Mouse (Mus musculus) heart, postnatal 25 days (tissue): ENCODE measurements around the gene Rapgef3. TPM values are rescaled to one million over a fixed set of nuclear protein-coding genes. Genes with fewer than 3 reads are reported as not detected.

Experiments
- DNase-seq: peaks from one replicate; pipeline ENCODE4 v3.0.0; 2022; ENCODE audit warnings: low spot score
- intact Hi-C: fragments of 180-260 bp; cut with DNase I; formaldehyde crosslinking; loops from one replicate; pipeline ENCODE4 v1.15.1; 2025
- total RNA-seq, 2 experiments: library from RNA; stranded (reverse); gene quantifications; 2 replicates each; pipeline ENCODE4 v1.2.3; 2021

Gene Rapgef3
- total RNA-seq, 2 experiments from 2014 or later: 20.7 to 26.5 TPM

DNA sequence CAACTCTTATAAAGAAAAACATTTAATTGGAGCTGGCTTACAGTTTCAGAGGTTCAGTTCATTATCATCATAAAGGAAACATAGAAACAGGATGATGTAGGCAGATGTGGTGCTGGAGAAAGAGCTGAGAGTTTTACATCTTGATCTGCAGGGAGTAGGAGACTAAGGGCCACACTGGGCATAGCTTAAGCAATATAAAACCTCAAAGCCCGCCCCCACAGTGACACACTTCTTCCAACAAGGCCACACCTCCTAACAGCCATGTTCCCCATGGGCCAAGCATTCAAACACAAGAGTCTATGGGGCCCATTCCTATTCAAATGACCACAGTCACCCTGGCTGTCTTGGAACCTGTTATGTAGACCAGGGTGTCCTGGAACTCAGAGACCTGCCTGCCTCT, 11.8 kb upstream of the Rapgef3 start:
- no peak for DNase-seq
- intact Hi-C loops: loop anchor here (1.0 to 5.0 kb wide), 2 partner anchors 59 to 173 kb away; no protein-coding TSS in a partner anchor

DNA sequence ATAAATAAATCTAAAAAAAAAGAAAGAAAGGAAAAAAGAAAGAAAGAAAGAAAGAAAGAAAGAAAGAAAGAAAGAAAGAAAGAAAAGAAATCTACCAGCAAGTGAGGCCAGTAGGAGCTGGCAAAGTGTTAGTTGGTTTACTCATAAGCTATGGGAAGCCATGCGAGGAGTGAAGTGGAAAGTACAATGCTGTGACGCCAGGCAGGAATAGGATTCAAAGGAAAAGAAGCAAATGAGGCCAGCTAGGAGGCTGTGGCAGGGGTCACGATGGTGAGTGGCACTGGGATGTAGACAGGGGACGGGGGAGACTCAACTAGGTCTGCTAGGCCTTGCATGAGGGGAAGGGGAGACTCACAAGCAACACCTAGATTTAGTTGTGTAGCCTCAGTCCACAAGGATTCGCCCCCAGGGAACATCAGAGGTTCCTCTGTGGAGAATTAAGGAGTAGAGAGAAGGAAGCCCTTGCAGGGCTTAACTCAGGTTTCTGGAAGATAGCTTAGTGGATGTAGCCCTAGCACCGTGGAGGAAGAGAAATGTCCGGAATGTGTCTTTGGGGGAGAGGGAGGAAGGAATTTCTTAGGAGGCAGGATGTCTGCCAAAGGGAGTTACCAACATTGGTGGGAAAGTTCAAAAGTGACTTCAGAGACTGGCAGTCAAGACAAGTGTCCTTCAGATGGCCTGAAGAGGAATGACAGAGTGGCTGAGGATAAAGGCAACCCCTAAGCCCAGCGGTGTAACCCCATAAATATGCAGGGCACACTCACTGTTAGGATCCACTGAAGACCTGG, 10.7 kb upstream of the Rapgef3 start, which contains the start of gene Slc48a1:
Gene Slc48a1, plus strand, starts transcription at position 210 of the 788 bp plus-strand sequence.
- intact Hi-C loops: loop anchor here (1.0 to 5.0 kb wide), 2 partner anchors 58 to 174 kb away; no protein-coding TSS in a partner anchor
- no peak for DNase-seq

DNA sequence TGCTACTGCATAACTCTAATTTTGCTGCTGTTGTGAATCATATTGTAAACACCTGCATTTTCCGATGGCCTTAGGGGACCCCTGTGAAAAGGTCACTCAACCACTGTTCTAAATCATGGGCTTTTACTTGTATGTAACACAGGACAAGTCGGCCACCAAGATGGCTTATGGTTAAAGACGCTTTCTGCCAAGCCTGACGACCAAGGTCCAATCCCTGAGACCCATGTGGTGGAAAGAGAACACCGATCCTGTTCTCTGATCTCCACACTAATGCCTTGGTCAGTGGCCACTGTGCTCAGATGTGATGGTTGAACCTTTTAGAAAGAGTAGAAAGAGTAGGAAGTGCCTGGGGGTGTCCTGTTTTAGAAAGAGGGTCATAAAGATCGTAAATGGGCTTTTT, 9.1 kb upstream of the Rapgef3 start:
- DNase-seq: no peak
- intact Hi-C loops: loop anchor here (1.0 to 5.0 kb wide), 2 partner anchors 59 to 175 kb away; no protein-coding TSS in a partner anchor

DNA sequence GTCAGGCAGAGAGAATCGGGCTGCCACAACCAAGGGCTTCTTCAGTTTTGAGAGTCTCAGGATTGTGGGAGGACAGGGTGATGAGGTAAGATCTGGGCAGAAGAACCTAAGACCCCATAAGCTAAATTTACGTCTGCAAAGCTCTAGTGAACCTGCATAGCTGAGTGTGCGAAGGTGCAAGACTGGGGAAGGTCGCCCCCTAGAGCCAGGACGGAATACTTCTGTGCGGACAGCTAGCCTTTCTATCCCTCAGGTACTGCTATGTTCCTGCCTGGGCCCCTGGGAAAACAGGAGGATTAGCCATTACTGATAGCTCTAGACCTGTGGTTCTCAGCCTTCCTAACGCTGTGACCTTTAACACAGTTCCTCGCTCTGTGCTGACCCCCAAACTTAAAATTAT, 8.7 kb upstream of the Rapgef3 start:
- intact Hi-C loops: loop anchor here (1.0 to 5.0 kb wide), 2 partner anchors 58 to 176 kb away; no protein-coding TSS in a partner anchor
- peak; percentile 50 for DNase-seq

DNA sequence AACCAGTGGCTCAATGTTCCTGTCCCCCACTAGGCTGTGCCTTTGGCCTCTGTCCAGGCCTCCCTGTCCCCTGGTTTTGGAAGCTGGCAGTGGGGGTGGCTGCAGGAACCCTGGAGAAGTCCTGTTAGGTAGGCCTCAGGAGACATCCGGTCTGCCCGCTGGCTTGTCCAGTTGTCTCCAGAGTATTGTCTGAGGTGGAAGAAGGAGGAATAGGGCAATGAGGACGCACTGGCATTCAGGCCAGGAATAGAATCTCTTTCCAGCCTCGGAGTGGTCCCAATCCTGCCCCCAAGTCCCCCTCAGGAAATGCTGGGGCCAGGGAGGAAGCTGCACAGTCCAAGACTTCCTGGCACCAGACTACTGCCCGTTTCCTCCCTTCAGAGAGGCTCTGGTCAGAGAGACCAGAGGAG, 6.2 kb upstream of the Rapgef3 start:
- intact Hi-C loops: no loop called here
- no peak for DNase-seq

DNA sequence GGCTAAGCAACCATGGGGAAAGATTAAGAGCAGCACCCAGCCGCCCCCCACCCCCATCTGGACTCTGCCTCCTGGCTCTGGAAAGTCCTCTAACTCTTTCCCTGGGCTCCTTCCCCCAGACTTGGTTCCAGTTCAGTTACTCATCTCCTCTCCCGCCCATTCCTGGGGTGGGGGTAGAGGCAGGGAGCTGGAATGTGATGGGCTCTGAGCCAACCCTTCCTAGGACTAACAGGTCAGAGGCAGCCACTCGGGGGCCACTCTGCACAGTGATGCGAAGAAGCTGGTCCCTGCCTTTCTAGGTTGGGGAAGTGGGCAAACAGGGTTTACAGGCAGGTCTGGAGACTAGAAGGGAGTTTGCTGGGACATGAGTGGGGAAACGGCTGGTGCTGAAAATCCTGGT, 5.3 kb upstream of the Rapgef3 start:
- intact Hi-C loops: no loop called here
- peak; percentile 67 for DNase-seq

DNA sequence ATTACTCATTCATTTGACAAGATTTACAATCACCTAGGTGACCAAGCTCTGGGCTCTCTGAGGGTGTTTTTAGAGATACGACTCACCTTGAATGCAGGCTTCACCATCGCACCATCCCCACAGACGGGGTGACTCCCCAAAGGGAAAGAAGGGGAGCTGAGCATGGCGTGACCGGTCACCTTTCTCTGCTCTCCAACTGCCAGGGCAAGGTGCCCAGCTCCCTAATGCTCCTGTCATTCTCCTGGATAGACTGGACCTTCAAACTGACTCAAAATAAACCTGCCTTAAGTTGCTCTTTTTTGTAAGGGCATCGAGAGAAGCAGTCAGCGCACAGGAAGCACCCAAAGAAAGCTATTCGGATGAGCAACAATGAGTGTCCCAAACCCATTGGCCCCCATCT, 2.5 kb upstream of the Rapgef3 start:
- no peak for DNase-seq
- intact Hi-C loops: no loop called here

DNA sequence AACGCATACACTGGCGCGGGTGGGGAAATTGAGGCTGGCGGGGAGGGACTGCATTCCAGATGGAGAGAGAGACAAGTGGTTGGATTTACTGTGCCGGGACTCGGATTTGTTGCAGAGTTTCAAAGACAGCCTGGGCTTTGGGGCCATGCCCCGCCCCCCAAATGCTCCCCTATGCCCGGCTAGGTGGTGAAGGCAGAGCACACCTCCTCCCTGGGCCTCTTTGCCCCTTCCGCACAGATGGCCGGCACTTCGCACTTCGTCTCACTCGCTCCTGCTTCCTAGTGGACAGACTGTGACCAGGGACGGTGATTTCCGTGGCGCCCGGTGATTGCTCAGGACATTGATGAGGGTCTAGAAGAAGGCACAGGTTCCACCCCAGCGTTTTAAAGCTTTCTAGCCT, 420 bp upstream of the Rapgef3 start:
- no peak for DNase-seq
- intact Hi-C loops: no loop called here

DNA sequence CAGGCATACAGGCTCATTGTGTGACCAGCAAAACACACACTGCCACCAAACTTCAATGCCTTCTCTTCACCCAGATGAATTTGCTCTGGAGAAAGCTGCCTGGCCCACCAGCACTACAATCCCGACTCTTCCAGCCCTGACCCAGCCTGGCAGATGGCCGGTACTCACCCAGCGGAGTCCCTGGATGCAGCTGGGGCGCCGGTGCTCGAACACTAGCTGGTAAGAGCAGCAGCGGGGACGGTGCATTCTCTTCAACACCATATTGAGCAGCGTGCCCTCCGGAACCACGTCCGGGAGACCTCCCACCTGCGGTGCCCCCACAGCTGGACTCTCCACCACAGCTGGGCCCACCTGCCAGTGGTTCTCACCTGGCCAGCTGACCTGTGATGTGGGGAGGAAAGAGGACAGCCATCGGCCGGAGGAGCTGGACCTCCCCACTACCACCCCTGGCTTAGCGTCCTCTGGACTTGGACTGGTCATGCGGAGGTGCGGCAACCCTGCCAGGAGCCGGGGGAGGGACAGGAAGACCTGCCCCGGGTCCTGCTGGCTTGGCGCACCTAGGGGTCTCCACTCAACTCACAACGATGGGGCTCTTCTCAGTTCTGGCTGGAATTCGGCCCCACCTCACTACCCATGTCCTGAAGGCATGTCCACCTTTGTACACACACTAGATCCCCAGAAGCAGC, 1.0 kb downstream of the Rapgef3 start:
- DNase-seq: no peak
- intact Hi-C loops: loop anchor here (2.0 kb wide), 1 partner anchor 48 kb away; no protein-coding TSS in a partner anchor

DNA sequence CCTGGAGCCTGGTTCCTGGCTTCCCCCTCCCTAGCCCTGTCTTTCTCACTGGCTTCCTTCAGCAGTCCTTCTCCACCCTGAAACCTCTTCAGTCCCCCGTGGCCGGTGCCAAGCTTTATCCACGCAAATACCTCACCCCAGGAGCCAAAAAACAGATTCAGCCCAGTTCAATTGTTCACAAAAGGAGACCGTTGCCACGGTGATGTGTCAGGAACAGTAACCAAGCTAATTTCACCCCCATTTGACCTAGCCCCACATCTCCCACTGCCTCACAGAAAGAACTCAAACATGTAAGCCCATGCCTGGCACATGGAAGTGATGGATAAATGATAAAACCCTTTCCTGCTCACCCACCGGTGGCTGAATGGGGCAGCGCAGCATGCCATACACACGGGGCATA, 1.6 kb downstream of the Rapgef3 start:
- no peak for DNase-seq
- intact Hi-C loops: loop anchor here (2.0 kb wide), 1 partner anchor 47 kb away; no protein-coding TSS in a partner anchor

DNA sequence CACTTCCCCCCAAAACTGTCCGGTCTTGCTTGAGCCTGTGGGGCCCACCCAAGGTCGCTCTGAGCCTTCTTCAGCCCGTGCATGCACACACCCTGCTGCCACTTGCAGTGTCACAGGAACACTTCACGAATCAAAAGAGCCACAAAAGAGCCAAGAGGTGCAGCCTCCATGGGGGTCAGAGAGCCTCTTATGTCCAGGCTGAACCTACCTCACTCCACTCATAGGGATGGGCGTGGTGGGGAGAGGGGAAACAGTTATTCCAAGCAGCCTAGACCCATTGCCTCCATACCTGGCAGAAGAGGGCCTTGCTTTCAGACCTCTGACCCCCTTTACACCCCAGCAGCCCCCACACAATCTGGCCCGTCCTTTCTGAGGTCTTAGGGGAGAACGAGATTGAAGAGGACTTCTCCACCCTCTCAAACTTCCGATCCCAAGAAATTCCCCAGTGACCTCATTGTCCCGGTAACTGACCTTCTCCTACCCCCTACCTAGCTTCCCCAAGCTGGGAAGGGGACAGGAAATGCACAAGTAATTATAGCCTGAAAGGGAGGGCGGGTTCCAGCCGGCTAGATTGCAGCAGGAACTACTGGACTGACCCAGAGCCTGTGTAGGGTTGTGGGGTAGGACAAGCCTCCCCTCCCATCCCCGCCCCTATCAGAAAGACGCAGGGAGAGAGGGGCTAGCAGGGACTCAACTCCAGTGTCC, 2.5 kb downstream of the Rapgef3 start:
- no peak for DNase-seq
- intact Hi-C loops: no loop called here

DNA sequence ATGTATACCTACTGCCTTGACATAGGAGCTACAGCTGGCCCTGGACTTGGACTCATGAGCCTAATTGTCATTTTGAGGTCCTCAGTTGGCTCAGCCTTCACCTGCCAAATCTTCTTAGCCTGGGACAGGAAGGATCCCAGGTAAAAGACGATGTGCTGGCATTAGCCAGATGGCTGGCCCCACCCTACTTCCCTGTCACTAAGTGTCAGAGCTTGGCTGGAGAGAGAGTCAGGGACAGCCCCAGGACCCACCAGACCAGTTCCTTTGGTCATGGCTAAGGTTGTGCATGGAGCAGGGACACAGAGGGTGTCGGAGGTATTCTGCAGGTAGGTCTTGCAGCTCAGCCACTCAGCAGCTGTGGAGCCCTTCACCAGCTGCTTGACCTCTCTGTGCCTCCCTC, 3.2 kb downstream of the Rapgef3 start:
- no peak for DNase-seq
- intact Hi-C loops: no loop called here

DNA sequence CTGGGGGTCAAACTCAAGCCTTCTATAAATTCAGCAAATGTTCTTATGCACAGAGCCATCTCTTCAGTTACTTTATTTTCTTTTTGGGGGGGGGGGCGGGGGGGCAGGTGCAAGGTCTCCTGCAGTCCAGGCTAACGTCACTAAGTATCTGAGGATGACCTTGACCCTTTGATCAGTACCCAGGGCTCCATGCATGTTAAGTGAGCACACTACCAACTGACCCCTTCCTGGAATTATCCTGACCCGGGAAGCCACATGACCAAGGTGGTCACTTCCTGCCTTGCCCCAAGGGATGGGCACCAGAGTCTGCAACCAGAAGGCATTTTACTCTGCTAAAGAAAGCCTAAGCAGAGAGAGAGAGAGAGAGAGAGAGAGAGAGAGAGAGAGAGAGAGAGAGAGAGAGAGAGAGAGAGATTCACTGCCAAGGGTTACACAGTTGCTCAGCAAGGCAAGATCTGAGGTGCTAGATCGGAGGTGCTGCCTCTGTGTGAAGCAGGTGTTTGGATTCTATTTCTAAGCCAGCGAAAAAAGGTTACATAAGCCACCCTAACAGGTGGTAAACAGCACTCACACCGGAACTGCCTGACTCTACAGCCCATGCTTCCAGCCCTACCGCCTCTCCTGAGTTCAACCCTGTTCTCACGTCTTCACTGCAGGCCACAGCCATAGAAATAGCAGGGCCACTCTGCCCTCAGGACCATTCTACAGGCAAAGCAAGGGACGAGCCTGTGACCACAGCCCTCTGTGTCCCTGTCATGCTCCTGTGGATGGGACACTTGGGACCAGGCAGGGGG, 4.3 kb downstream of the Rapgef3 start:
- DNase-seq: no peak
- intact Hi-C loops: no loop called here

DNA sequence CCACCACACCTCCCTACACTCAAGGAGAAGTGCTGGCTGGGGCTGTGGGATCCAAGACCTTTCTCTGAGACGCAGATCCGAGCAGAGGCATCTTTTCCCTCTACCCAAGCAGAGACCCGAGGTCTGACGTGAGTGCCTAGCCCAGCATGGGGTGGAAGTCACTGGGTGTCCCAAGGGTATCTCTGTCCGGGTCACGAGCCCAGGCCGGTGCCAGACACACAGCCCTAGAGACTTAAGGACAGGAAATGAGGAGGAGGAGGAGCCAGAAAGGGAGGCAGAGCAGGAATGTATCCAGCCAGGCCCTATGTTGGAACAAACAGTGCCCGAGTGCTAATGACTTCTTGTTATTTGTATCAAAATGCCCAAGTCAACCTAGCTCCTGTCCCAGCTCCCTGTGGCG, 5.0 kb downstream of the Rapgef3 start:
- peak; percentile 69 for DNase-seq
- intact Hi-C loops: no loop called here

DNA sequence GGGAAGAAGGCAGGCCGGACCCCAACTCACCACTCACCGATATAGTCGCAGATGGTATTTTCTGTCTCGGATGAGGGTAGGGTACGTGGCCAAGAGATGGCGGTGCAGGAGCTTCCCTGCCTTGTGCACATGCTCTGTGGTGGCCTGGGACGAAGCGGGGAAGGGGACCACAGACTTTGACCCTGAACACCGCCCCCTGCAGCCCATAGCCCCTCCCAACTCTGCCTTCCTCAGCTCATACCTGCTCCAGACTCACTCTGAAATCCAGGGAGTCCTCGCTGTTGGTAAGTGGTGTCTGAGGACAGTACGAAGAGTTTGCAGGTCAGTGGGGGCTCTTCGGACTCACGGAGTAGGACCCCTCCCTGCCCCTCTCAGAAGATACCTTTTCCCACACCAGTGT, 6.3 kb downstream of the Rapgef3 start:
- intact Hi-C loops: no loop called here
- DNase-seq: no peak

DNA sequence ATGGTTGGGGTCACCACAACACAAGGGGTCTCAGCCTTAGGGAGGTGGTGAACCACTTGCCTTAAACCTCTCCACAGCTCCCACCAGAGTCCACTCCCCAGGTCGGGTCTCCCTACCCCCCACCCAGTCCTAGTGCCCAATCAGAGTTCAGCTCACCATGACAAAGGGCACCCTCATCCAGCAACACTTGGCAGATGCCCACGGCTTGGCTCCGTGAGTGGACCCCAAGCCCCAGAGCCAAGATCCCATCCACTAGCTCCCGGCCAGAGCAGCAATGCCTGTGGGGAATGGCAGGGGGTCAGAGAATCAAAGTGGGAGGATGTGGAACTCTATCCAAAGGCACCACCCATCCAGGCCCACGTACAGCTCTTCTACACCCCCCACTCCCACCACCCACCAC, 6.8 kb downstream of the Rapgef3 start:
- intact Hi-C loops: no loop called here
- DNase-seq: no peak

DNA sequence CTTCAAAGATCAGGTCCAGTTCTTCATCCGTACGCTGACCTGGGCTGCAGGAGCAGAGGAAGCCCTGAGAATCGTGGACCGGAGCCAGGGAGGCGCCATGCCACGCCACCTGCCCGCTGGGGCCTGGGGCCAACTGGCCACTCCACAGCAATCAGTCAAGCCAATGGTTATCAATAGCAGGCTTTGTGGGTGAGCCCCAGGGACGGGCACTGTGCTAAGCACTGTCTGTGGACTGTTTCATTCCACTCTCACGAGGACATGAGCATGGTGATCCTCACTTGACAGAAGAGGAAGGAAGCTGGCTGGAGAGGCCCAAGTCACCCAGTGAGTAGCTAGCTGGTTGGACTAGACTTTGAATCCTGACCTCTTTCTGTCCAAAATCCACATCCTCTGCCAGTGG, 7.8 kb downstream of the Rapgef3 start:
- intact Hi-C loops: no loop called here

DNA sequence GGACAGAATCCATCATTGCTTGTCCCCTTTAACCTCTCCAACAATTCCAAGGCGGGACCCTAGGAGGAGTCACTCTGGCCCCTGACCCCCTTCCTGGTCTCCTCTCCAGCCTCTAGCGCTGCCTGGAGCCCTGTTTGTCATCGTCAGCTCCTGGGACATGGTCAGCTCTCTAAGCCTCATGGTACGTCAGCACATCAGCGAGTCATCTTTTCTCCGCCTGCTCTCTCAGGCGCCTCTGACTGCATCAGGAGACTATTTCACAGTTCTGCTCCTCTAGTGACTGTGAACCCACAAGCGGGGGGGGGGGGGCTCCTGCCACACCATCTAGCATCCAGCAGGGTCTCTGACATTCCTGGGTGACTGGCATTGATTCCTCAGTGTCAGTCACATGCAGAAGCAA, 12.4 kb downstream of the Rapgef3 start:
- no peak for DNase-seq
- intact Hi-C loops: no loop called here

More for the DNA sequence above, 7.8 kb downstream of the Rapgef3 start:
- no peak for DNase-seq

DNA sequence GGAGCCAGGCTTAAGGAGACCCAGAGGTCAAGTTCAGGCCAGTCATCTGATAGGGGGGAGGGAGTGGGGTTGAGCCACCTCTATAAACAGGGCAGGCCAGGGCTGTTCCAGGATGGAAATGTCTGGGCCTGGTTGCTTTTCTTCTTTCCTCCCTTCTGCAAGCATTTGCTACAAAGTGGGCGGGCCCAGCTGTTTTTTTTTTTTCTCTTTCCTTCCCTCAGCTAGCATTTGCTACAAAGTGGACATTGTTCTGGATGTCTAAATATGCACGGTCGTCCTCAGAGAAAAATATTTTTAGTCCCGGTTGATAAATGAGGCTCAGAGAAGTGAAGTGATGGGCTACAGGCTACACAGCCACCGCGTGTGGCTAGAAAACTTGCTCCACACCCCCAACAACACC, 13.3 kb downstream of the Rapgef3 start:
- intact Hi-C loops: no loop called here
- DNase-seq: no peak

DNA sequence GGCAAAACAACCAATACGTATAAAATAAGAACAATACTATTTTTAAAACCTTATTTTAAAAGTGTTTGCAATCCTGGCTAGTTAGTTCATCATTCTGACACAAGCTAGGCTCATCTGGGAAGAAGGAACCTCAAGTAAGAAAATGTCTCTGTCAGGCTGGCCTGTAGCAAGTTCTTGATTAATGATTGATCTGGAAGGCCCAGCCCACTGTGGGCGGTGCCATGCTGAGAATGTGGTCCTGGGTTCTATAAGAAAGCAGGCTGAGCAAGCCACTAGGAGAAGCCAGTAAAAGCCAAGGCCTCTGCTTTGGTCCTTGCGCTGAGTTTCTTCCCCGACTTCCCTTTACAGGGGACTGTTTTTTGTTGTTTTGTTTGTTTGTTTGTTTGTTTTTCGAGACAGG, 15.3 kb downstream of the Rapgef3 start:
- intact Hi-C loops: no loop called here
- DNase-seq: no peak
